Mouse (Mus musculus): ENCODE results near the gene Riox2. TPM values are rescaled to one million over a fixed set of nuclear protein-coding genes. Genes with fewer than 3 reads are reported as not detected.

Riox2 gene
- polyA plus RNA-seq, 1 experiment from 2014 or later, result 26.1 TPM

DNA sequence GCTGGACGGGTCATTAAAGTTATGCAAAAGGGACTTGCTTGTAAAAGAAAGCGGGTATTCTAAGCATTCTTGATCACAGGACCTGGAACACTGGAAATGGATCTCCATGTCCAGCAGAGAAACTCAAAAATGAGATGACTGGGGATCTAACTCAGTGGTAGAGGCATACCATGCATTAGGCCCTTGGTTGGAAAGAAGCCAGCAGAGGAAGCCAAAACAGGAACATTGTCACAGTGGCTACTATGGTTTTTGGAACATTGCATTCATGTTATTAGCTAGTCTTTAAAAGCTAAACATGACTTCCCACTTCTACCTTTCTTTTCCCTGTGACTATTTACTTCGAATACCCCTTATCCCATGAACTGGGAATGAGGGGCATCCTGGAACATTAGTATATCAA is 27.6 kb downstream of the Riox2 start:
- Histone ChIP-seq H3K27ac (ENCODE audit: low read depth, low read length) (no peak overlapping the region), H3K36me3 (ENCODE audit: control insufficient read depth, insufficient read depth, low read length) (no peaks in the 10 kb centered on the region), H3K4me2 (no peak overlapping the region), H3K4me3 (ENCODE audit: low read depth, low read length) (no peak overlapping the region), H3K9me3 (ENCODE audit: control insufficient read depth, low read length) (no peaks in the 10 kb centered on the region), H3K4me1 (ENCODE audit: control insufficient read depth, insufficient read depth, low read length) (no peaks in the 10 kb centered on the region), H3K27me3 (ENCODE audit: control insufficient read depth, insufficient read depth, low read length) (no peaks in the 10 kb centered on the region), H3K9ac (ENCODE audit: low read length) (no peak overlapping the region)
- 91% methylated on average over 3 of the region's 3 CpGs for WGBS
- DNase-seq (ENCODE audit: low spot score, missing footprints) (no peak), ATAC-seq (ENCODE audit: low FRiP score) (no peak)

DNA sequence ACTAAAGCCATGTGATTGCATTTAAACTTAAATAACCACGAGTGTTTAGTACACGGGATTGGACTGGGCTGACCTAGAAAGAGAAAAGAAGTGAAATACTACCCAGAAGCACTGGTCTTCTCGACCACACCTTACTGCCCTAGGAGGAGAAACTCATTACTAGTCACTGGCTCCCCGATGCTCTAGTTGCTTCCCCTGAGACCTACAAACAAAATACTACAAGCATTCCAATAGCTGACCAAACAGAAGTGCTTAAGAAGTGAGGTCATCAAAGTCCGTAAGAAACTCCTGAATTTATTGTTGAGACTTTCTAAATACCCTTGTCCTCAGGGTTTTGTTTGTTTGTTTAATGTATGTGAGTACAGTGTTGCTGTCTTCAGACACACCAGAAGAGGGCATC is 38.3 kb downstream of the Riox2 start:
- 90% methylated on average over 5 of the region's 5 CpGs for WGBS
- no peak overlapping the region for H3K4me2 ChIP-seq
- no peaks in the 10 kb centered on the region for H3K9me3 ChIP-seq (ENCODE audit: control insufficient read depth, low read length)
- DNase-seq (ENCODE audit: low spot score, missing footprints) (no peak), ATAC-seq (ENCODE audit: low FRiP score) (no peak)
- no peaks in the 10 kb centered on the region for H3K36me3 ChIP-seq (ENCODE audit: control insufficient read depth, insufficient read depth, low read length)
- H3K4me1 ChIP-seq (ENCODE audit: control insufficient read depth, insufficient read depth, low read length), result no peaks in the 10 kb centered on the region
- H3K4me3 ChIP-seq (ENCODE audit: low read depth, low read length), result no peak overlapping the region
- H3K27ac ChIP-seq (ENCODE audit: low read depth, low read length), result no peak overlapping the region
- H3K27me3 ChIP-seq (ENCODE audit: control insufficient read depth, insufficient read depth, low read length), result no peaks in the 10 kb centered on the region
- no peak overlapping the region for H3K9ac ChIP-seq (ENCODE audit: low read length)

DNA sequence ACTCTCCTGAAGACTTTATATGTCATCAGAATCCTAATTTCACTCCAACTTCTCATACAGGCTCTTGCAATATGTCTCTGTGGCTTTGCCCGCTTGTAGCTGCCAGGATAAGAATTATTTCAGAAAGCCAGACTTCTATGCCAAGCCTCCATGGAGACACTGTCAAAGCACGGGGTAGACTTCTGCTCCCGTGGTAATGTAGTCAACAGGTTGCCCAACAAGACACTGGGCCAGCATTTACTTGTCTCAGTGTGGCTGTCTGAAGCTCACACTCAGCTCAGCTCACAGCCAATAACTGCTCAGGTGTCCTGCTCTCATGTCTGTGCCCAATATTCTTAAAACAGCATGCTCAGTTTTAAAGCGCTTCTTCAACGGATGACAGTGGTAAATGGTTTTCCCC is 43.6 kb downstream of the Riox2 start:
- WGBS, result 95% methylated on average over 5 of the region's 5 CpGs
- DNase-seq (ENCODE audit: low spot score, missing footprints) (no peak), ATAC-seq (ENCODE audit: low FRiP score) (no peak)
- Histone ChIP-seq H3K9ac (ENCODE audit: low read length) (no peak overlapping the region), H3K4me1 (ENCODE audit: control insufficient read depth, insufficient read depth, low read length) (no peaks in the 10 kb centered on the region), H3K27ac (ENCODE audit: low read depth, low read length) (no peak overlapping the region), H3K36me3 (ENCODE audit: control insufficient read depth, insufficient read depth, low read length) (no peaks in the 10 kb centered on the region), H3K4me3 (ENCODE audit: low read depth, low read length) (no peak overlapping the region), H3K4me2 (no peak overlapping the region), H3K9me3 (ENCODE audit: control insufficient read depth, low read length) (no peaks in the 10 kb centered on the region; the same call in 1 of the 2 replicates), H3K27me3 (ENCODE audit: control insufficient read depth, insufficient read depth, low read length) (no peaks in the 10 kb centered on the region)

DNA sequence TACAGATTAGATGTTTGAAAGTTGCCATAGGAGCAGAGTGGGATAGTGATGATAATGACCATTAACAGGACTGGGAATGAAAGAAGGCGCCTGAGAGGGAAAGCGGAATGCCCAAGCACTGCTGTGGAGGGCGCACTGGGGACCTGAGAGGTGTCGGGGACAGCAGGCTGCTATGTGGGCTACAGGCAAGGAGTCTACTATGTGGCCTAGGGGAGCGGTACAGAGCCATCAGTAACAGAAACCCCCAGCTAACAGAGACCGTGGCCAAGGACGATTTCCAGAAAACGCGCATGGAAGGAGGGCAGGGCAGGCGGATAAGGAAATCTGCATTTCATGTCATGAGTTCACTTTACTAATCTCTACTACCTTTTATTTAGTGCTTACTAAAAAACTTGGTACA is 45.4 kb downstream of the Riox2 start:
- no peak overlapping the region for H3K4me3 ChIP-seq (ENCODE audit: low read depth, low read length)
- no peaks in the 10 kb centered on the region for H3K4me1 ChIP-seq (ENCODE audit: control insufficient read depth, insufficient read depth, low read length)
- H3K27ac ChIP-seq (ENCODE audit: low read depth, low read length), result no peak overlapping the region
- H3K9ac ChIP-seq (ENCODE audit: low read length), result no peak overlapping the region
- no peaks in the 10 kb centered on the region; the same call in 1 of the 2 replicates for H3K9me3 ChIP-seq (ENCODE audit: control insufficient read depth, low read length)
- H3K4me2 ChIP-seq, result no peak overlapping the region
- WGBS, result 95% methylated on average over 10 of the region's 10 CpGs
- DNase-seq (ENCODE audit: low spot score, missing footprints) (no peak), ATAC-seq (ENCODE audit: low FRiP score) (no peak)
- H3K27me3 ChIP-seq (ENCODE audit: control insufficient read depth, insufficient read depth, low read length), result no peaks in the 10 kb centered on the region
- H3K36me3 ChIP-seq (ENCODE audit: control insufficient read depth, insufficient read depth, low read length), result no peaks in the 10 kb centered on the region

DNA sequence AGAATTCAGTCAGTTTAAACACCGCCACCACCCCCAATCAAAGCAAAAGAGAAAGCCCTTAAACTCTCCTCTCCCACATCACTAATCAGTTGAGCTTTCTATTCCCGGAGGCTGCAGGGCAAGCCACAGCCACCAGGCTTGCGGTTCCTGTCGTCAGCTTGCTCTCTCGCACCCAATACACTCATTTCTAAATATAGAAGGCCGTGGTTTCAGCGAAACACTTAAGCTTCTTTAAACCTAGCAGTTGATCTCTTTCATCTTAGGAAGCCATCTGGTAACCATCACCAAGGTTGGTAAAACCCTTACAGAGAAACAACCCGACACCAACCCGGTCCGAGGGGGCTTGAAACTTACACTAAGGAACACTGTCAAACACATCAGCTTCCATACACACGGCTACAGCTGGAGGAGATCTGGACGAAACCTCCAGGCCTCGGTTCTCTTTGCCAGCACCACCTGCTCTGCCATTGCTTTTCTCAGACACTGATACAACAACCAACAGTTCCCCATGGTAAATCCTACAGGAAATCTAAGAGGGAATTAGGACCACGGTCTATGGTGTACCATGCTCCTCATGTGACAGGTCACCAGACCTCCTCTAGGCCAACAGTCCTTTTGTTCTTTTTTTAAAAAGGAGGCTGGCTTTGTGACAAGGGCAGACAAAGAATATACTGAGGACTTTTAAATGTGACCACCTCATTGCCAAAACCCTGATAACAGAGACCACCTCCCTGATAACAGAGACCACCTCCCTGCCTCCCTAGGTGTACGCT is 46.1 kb downstream of the Riox2 start:
- H3K27ac ChIP-seq (ENCODE audit: low read depth, low read length), result no peak overlapping the region
- 83% methylated on average over 15 of the region's 15 CpGs for WGBS
- no peak overlapping the region for H3K9ac ChIP-seq (ENCODE audit: low read length)
- H3K27me3 ChIP-seq (ENCODE audit: control insufficient read depth, insufficient read depth, low read length), result no peaks in the 10 kb centered on the region
- DNase-seq (ENCODE audit: low spot score, missing footprints) (no peak), ATAC-seq (ENCODE audit: low FRiP score) (no peak)
- H3K36me3 ChIP-seq (ENCODE audit: control insufficient read depth, insufficient read depth, low read length), result no peaks in the 10 kb centered on the region
- H3K4me3 ChIP-seq (ENCODE audit: low read depth, low read length), result no peak overlapping the region
- H3K4me2 ChIP-seq, result no peak overlapping the region
- H3K9me3 ChIP-seq (ENCODE audit: control insufficient read depth, low read length), result no peaks in the 10 kb centered on the region; the same call in 1 of the 2 replicates
- H3K4me1 ChIP-seq (ENCODE audit: control insufficient read depth, insufficient read depth, low read length), result no peaks in the 10 kb centered on the region

DNA sequence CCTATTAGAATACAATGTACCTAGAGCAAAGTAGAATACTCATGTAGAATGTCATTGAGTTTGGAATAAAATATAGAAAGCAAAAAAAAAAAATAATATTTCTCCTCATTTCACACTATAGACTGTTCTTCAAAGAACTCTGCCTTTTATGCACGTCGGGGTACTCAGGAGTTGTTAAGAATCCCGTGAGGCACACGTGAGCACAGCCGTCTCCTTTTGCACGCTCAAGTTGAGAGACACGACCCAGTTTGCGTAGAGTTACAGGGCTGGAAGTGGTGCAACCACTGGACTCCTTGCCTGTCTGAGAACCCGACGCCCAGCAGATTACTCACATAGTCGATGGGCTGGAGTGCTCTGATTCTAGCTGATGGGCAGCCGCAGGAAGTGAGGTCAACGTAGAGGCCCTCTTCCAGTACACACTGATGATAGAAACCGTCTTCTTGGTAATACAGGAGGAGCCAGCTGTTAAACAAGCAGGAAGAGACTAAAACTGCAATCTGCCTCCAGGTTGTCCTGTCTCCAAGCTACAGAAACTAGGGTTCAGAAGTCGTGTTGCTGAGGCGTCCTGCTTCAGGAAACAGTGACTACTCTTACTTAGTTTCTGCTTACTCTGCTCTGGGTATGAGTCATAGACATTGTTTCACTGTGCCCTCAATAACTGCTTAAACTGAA is 50.3 kb downstream of the Riox2 start:
- WGBS, result 93% methylated on average over 16 of the region's 16 CpGs
- ATAC-seq (ENCODE audit: low FRiP score), result no peak

DNA sequence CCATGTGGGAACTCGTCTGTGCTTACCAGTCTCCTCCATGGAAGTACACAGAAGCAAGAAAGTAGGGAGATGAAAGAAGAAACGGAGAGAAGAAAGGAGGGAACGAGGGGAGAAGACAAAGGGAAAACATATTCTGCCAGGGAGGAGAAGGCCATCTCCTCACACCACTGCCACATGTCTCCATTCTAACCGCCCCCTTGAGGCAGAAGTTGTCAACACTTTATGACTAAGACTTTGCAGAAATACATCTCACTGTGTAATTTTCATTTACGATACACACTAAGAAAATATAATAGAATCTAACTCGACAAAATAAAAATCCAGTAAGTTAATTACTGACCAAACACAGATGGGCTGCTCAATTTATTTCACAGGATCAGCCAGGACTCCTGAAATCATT is 55.4 kb downstream of the Riox2 start:
- no peaks in the 10 kb centered on the region for H3K27me3 ChIP-seq (ENCODE audit: control insufficient read depth, insufficient read depth, low read length)
- no peak overlapping the region for H3K4me3 ChIP-seq (ENCODE audit: low read depth, low read length)
- no peak overlapping the region for H3K9ac ChIP-seq (ENCODE audit: low read length)
- H3K27ac ChIP-seq (ENCODE audit: low read depth, low read length), result no peak overlapping the region
- ATAC-seq (ENCODE audit: low FRiP score) (no peak), DNase-seq (ENCODE audit: low spot score, missing footprints) (no peak)
- no peak overlapping the region for H3K4me2 ChIP-seq
- no peaks in the 10 kb centered on the region for H3K36me3 ChIP-seq (ENCODE audit: control insufficient read depth, insufficient read depth, low read length)
- H3K9me3 ChIP-seq (ENCODE audit: control insufficient read depth, low read length), result no peaks in the 10 kb centered on the region
- 81% methylated on average over 6 of the region's 6 CpGs for WGBS
- no peaks in the 10 kb centered on the region for H3K4me1 ChIP-seq (ENCODE audit: control insufficient read depth, insufficient read depth, low read length)

More for the DNA sequence above, 50.3 kb downstream of the Riox2 start:
- Histone ChIP-seq H3K27me3 (ENCODE audit: control insufficient read depth, insufficient read depth, low read length) (no peaks in the 10 kb centered on the region), H3K4me3 (ENCODE audit: low read depth, low read length) (no peak overlapping the region), H3K36me3 (ENCODE audit: control insufficient read depth, insufficient read depth, low read length) (no peaks in the 10 kb centered on the region), H3K4me1 (ENCODE audit: control insufficient read depth, insufficient read depth, low read length) (no peaks in the 10 kb centered on the region), H3K4me2 (no peak overlapping the region), H3K9ac (ENCODE audit: low read length) (no peak overlapping the region), H3K27ac (ENCODE audit: low read depth, low read length) (no peak overlapping the region), H3K9me3 (ENCODE audit: control insufficient read depth, low read length) (no peaks in the 10 kb centered on the region)
- DNase-seq (ENCODE audit: low spot score, missing footprints), result no peak

DNA sequence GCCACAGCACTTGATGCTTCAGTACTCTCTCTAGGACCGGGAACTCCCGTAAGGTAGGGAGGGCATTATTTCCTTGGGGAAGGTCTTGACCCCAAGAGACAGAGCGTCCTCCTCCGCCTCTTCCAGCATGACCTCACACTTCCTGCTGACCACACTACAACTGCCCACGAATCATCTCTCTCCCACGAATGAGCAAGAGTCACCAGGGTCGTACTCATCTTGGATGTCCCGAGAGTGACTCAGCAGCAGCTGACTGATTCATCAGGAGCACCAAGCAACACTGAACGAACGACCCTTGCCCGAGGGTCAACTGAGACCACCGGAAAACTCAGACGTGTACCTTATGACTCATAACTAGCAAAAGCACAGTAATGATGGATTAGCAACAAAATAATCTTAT is 58.0 kb downstream of the Riox2 start:
- H3K27me3 ChIP-seq (ENCODE audit: control insufficient read depth, insufficient read depth, low read length), result no peaks in the 10 kb centered on the region
- WGBS, result 92% methylated on average over 13 of the region's 13 CpGs
- H3K27ac ChIP-seq (ENCODE audit: low read depth, low read length), result no peak overlapping the region
- H3K9me3 ChIP-seq (ENCODE audit: control insufficient read depth, low read length), result no peaks in the 10 kb centered on the region
- no peak overlapping the region for H3K4me2 ChIP-seq
- ATAC-seq (ENCODE audit: low FRiP score) (no peak), DNase-seq (ENCODE audit: low spot score, missing footprints) (no peak)
- no peak overlapping the region for H3K9ac ChIP-seq (ENCODE audit: low read length)
- H3K36me3 ChIP-seq (ENCODE audit: control insufficient read depth, insufficient read depth, low read length), result no peaks in the 10 kb centered on the region
- H3K4me1 ChIP-seq (ENCODE audit: control insufficient read depth, insufficient read depth, low read length), result no peaks in the 10 kb centered on the region
- H3K4me3 ChIP-seq (ENCODE audit: low read depth, low read length), result no peak overlapping the region

DNA sequence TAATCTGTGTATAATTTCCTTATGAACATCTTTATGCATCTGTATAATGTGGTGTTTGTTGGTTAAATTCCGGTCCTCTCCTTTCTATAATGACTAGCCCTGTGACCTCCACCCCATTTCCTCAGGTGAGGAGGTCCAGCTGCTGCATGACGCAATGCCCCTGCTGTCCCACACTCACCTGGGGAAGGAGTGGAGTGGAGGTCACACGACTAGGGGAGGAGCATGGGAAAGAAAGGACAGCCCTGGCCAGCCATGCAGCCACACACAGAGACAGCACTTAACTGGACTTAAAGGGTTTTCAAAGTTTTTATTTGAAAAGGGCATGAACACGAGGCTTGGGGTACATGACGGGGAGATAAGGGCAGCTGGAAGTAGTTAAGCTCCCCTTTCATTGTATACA is 59.7 kb downstream of the Riox2 start:
- H3K27ac ChIP-seq (ENCODE audit: low read depth, low read length), result no peak overlapping the region
- H3K4me2 ChIP-seq, result no peak overlapping the region
- DNase-seq (ENCODE audit: low spot score, missing footprints) (no peak), ATAC-seq (ENCODE audit: low FRiP score) (no peak)
- WGBS, result 83% methylated on average over 5 of the region's 5 CpGs
- H3K4me3 ChIP-seq (ENCODE audit: low read depth, low read length), result no peak overlapping the region
- no peaks in the 10 kb centered on the region for H3K4me1 ChIP-seq (ENCODE audit: control insufficient read depth, insufficient read depth, low read length)
- H3K27me3 ChIP-seq (ENCODE audit: control insufficient read depth, insufficient read depth, low read length), result no peaks in the 10 kb centered on the region
- no peaks in the 10 kb centered on the region for H3K36me3 ChIP-seq (ENCODE audit: control insufficient read depth, insufficient read depth, low read length)
- no peaks in the 10 kb centered on the region for H3K9me3 ChIP-seq (ENCODE audit: control insufficient read depth, low read length)
- no peak overlapping the region for H3K9ac ChIP-seq (ENCODE audit: low read length)
